Mouse (Mus musculus): Measurements from ENCODE around the gene Dnajb13.

Dnajb13 gene

GRCm38 (mm10) chr7:100514573-100514972, at the start of gene Dnajb13:
TSS of gene Dnajb13 (minus strand) at chr7:100514960.
- in situ Hi-C loops (cut with MboI, MseI) = no loop called here

GRCm38 (mm10) chr7:100561861-100562587, 47.3 kb upstream of the Dnajb13 start:
- in situ Hi-C loops (cut with MboI, MseI) = no loop called here

DNA sequence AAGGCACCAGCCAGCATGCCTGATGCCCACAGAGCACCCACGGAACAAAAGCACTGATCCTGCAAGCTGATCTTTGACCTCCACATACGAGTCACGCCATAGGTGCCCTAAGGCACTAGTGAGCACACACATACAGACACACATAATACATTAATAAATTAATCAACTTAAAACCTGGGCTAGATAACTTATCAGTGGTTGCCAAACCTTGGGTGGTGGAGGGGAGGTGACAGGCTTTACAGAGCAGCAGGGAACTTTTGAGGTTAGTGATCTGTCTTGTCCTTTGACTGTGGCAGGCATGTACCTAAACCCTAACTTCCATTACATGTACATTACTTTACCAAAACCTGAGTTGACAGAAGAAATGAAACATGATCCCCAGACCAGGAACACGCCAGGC, 44.6 kb upstream of the Dnajb13 start:
- in situ Hi-C loops (cut with MboI, MseI) = no loop called here

DNA sequence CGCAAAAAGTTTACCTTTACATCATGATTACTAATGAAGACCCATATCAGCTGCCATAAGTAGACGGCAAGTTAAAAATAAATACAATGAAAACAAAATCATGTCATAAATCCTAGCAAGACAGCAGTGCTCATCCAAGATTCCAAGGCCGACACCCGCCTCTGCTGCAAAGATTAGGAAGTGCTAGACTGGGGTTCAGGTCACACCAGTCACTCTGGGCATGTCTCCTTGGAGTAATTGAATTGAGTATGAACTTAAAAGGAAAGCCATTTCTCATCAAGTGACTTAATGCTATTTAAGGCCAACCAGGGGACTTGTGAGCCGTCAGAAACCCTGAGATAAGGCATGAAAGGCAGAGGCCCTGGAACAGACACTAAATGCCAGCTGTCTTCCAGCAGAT, 42.5 kb upstream of the Dnajb13 start:
- in situ Hi-C loops (cut with MboI, MseI) = no loop called here

DNA sequence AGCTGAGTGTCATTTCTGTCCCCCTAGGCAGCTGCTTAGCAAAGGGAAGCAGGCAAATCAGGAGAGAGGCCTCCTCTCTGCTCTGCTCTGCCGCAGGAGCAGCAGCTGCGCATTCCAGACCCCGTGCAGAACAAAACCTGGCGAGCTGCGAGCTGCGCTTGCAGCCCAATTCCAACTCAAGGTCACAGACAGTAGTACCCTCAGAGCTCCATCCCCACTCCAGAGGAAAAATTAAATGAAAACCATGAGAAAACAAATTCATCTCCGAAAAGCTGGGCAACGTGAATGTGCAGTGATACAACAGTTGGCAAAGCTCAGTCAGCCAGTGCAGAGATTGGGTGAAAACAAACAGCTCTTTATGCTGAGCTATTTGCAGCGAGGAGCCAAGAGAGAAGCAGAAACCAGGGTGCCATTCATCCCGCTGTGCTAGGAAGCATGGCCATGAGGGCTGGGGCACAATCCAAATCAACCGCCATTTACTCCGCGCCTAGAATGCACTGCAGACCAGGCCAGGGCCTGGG, 40.7 kb upstream of the Dnajb13 start:
- in situ Hi-C loops (cut with MboI, MseI) = no loop called here

GRCm38 (mm10) chr7:100554939-100555338, 40.2 kb upstream of the Dnajb13 start:
- in situ Hi-C loops (cut with MboI, MseI) = no loop called here

GRCm38 (mm10) chr7:100550338-100551007, 35.7 kb upstream of the Dnajb13 start:
- in situ Hi-C loops (cut with MboI, MseI) = no loop called here

DNA sequence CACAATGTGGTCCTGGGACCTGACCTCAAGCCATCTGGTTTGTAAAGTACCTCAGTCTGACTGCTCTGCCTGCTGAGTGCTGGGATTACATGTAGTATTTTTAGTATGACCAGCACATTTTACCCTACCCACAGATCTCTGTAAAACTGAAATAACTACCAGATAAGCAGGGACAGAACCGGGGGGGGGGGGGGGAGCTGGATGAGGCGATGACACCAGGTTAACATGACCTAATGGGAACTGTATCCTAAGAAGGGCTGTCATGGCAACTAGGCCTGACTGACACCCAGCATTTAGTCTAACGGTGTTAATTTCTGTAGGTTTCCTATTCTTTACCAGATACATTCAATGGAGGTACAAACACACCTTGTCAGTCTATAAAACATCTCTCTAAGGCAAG, 35.0 kb upstream of the Dnajb13 start:
- in situ Hi-C loops (cut with MboI, MseI) = no loop called here

DNA sequence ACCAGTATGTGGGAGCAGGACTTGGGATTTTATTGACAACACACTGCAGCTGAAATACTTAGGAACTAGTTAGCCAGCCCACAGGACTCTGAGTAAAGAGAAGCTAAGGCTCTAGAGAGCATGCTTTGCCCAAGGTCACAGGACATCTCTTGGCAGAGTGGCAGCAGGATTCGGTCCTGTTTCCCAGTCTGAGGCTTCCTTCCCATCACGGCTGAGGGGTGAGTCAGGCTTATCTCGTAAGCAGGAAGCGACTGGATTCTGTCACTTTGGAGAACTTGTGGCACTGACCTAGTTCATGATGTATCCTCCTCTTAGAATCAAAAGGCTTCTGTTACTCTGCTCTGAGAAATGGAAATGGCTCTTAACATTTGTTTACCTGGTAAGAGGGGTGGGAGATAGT, 32.9 kb upstream of the Dnajb13 start:
- in situ Hi-C loops (cut with MboI, MseI) = no loop called here

DNA sequence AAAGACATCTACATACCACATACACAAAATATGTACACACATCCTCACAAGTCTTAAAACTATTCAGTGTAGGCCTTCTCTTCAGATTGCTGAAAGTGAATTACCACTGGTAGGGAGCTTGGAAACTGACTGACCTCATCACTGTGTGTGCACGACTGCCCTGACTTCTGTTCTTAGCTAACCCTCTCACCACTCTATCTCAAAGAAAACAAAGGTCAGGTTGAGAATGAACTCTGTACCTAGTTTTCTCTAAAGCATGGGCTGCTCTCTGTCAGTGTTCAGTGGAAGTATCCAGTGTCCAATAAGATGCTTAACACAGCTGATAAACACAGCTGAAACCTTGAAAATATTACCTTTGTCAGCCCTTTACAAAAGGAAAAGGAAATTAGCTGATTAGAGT, 29.7 kb upstream of the Dnajb13 start:
- in situ Hi-C loops (cut with MboI, MseI) = no loop called here

DNA sequence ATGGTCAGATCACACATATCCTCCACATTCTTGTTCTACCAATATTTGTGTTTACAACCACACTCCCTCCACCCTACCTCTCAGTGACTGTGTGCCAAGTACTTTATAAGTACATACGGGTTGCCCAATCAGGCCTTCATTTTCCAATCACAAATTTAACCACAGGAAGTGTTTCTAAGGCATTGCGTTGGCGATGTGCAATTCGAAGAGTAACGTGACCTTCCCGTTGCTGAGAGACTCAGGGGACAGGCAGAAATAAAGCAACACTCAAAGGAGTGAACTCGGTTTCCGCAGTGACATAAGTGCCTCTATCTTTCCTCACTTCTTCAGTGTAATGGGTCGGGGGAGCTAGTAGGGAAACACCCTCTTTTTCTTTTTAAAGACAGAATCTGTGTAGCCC, 24.8 kb upstream of the Dnajb13 start:
- in situ Hi-C loops (cut with MboI, MseI) = no loop called here

DNA sequence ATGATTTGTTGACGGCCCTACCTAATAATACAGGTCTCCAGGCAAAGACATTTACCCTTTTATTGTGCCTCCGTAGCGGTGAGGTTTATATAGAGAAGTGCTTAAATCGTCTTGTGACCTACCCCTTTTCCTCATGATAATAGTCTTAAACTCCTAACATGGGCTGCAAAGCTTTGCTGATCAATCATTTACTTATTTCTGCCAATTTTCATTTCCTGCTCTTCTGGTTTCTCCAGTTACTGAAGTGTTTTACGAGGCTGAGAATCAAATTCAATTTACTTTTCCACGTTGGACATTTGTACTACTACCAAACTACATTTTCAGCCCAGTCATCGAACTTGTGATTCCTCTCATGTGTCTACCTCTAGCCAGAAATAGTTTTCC, 22.8 kb upstream of the Dnajb13 start:
- in situ Hi-C loops (cut with MboI, MseI) = no loop called here

DNA sequence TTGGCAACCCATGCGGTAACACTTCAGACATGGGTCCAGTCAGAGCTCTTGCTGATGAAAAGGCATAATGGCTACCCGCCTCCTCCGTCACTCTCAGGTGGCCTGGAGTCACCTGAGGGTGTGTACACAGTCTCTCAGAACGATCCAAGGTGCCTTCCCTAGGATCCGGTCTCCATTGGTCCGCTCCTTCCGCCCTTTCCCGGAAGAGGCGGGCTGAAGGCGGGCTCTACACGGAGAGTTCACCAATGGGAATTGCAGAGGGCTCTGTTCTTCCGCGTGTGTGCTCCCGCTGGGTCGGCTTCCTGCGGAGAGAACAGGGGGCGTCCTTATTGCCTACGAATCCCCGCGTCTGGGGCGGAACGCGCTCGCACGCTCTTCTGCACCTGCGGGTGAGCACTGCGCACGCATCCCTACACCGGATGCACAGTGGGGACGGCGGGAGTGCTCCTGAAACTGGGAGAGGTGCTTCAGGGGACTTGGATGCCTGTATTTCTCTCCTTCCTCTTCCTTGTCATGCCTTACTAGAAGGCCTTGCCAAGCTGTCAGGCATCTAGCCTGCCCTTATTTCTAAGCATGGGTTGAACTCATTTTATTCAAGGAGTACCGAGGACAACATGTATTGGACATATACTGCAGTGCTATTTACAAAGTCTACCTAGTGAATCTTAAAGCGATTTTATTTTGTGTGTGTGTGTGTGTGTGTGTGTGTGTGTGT, 22.2 kb upstream of the Dnajb13 start, which contains the start of gene Coa4:
TSS of gene Coa4 (plus strand) at position 268 of the 715 bp plus-strand sequence.
- in situ Hi-C loops (cut with MboI, MseI) = no loop called here

DNA sequence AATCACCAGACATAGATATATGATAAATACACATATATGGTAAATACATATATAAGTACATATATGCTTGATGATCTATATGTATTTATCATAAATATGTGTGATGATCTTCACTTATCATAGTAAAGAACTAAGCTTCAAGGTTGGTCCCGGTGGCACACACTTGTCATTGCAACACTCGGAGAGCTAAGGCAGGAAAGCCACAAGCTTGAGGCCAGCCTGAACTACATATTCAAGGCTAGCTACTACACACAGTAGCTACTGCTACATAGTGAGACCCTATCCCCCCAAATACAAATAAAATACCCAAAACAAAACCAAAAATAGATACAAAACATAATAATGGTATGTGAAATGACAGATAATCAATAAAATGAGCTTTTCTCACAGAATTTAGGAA, 21.1 kb upstream of the Dnajb13 start:
- in situ Hi-C loops (cut with MboI, MseI) = no loop called here

- in situ Hi-C loops (cut with MboI, MseI) = no loop called here
Observed at GRCm38 (mm10) chr7:100534216-100534615, 19.5 kb upstream of the Dnajb13 start.

- in situ Hi-C loops (cut with MboI, MseI) = no loop called here
Observed at GRCm38 (mm10) chr7:100533503-100533902, 18.7 kb upstream of the Dnajb13 start.

GRCm38 (mm10) chr7:100530766-100531165, 16.0 kb upstream of the Dnajb13 start:
- in situ Hi-C loops (cut with MboI, MseI) = no loop called here

DNA sequence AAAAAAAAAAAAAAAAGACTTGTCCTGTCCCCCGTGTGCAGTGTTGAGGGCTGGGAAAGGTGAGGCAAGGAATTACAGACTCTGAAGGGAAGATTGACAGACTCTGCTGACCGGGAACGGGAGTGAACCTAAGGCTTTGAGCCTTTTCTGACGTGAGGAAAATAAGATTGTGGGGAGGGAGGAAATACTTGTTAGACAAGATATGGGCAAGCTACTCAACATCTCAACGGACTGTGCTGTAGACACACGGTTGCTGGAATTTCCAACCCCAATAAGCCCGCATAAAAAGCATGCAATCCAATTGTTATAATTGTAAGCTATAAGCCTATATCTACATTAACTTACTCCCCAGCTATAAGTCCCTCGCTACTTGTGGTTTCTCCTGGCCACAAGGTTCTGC, 9.9 kb upstream of the Dnajb13 start:
- in situ Hi-C loops (cut with MboI, MseI) = loop anchor here in 1 of 2 experiments (10.0 kb wide), 1 partner anchor 140 kb away; the partner anchor contains the start of gene Plekhb1

DNA sequence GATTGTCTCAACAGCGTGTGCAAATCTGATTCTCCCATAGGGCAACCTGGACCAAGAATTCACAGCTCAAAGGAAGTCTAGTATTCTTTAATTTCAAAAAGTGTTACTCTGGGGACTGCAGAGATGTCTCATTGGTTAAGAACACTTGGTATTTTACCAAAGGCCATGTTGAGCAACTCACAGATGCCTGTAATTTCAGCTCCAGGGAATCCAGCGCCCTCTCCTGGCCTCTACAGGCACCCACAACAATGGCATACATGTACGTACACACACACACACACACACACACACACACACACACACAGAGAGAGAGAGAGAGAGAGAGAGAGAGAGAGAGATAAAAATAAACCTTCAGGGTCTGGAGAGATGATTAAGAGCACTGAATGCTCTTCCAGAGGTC, 7.5 kb upstream of the Dnajb13 start:
- in situ Hi-C loops (cut with MboI, MseI) = loop anchor here in 1 of 2 experiments (10.0 kb wide), 1 partner anchor 143 kb away; the partner anchor contains the start of gene Plekhb1

DNA sequence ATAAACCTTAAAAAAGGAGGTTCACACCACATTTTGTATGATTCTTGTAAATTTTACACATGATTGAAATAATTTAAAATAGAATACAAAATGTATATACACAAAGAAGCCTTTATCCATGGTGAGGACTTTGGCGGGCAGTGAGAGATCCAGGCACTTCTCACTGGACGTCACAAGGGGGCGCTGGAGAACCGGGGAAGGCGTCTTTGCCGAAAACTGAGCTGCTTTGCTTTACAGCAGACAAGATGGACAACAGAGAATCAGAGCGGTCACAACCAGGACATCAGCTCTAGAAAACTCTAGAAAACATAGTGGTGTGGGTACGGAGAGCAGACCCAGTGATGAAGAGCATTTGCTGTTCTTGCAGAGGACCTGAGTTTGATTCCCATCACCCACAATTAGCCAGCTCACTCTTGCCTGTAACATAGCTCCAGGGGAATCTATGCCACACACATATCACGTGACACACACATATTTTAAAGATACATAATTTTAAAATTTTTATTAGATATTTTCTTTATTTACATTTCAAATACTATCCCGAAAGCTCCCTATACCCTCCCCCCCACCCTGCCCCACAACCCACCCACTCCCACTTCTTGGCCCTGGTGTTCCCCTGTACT, 6.0 kb upstream of the Dnajb13 start:
- in situ Hi-C loops (cut with MboI, MseI) = loop anchor here in 1 of 2 experiments (10.0 kb wide), 1 partner anchor 144 kb away; the partner anchor contains the start of gene Plekhb1

GRCm38 (mm10) chr7:100520204-100520603, 5.4 kb upstream of the Dnajb13 start:
- in situ Hi-C loops (cut with MboI, MseI) = loop anchor here in 1 of 2 experiments (10.0 kb wide), 1 partner anchor 145 kb away; the partner anchor contains the start of gene Plekhb1

Measured in T-helper 17 cell (primary cell).